Mouse (Mus musculus): ENCODE results near the gene Adamts20. TPM values are rescaled to one million over a fixed set of nuclear protein-coding genes. Genes with fewer than 3 reads are reported as not detected.

The Adamts20 gene
- polyA plus RNA-seq, 1 experiment from 2014 or later = 3.9 TPM

- no peaks in the 10 kb centered on the region for H3K9me3 ChIP-seq (ENCODE audit: control insufficient read depth, low read length)
- no peak overlapping the region for H3K27ac ChIP-seq (ENCODE audit: low read depth)
- H3K27me3 ChIP-seq (replicated peaks; ENCODE audit: control insufficient read depth, insufficient read depth, low read length) = no peaks in the 10 kb centered on the region
- H3K36me3 ChIP-seq (ENCODE audit: control insufficient read depth, insufficient read depth, low read length) = no peaks in the 10 kb centered on the region
- 69% methylated on average over 3 of the region's 3 CpGs for WGBS
- DNase-seq (ENCODE audit: low spot score) (no peak), ATAC-seq (replicated peaks; ENCODE audit: low FRiP score, low TSS enrichment, low read depth) (no peak)
- no peak overlapping the region for H3K4me3 ChIP-seq (ENCODE audit: low read depth, low read length)
- H3K4me1 ChIP-seq (replicated peaks; ENCODE audit: control insufficient read depth, insufficient read depth, low read length) = no peaks in the 10 kb centered on the region
- H3K9ac ChIP-seq (ENCODE audit: low read length) = no peak overlapping the region
- H3K4me2 ChIP-seq (ENCODE audit: low read length) = no peak overlapping the region
These were observed 162.1 kb downstream of the Adamts20 start for GRCm38 (mm10) chr15:94303151-94303550.

GRCm38 (mm10) chr15:94294084-94294483 lies 171.1 kb downstream of the Adamts20 start:
- Histone ChIP-seq H3K9me3 (ENCODE audit: control insufficient read depth, low read length) (no peaks in the 10 kb centered on the region), H3K4me1 (replicated peaks; ENCODE audit: control insufficient read depth, insufficient read depth, low read length) (no peaks in the 10 kb centered on the region), H3K4me3 (ENCODE audit: low read depth, low read length) (no peak overlapping the region), H3K27me3 (replicated peaks; ENCODE audit: control insufficient read depth, insufficient read depth, low read length) (no peaks in the 10 kb centered on the region), H3K9ac (ENCODE audit: low read length) (no peak overlapping the region), H3K36me3 (ENCODE audit: control insufficient read depth, insufficient read depth, low read length) (no peaks in the 10 kb centered on the region), H3K4me2 (ENCODE audit: low read length) (no peak overlapping the region), H3K27ac (ENCODE audit: low read depth) (no peak overlapping the region)
- ATAC-seq (replicated peaks; ENCODE audit: low FRiP score, low TSS enrichment, low read depth) (no peak), DNase-seq (ENCODE audit: low spot score) (no peak)
- WGBS = 54% methylated on average over 4 of the region's 4 CpGs

GRCm38 (mm10) chr15:94288015-94288414 lies 177.2 kb downstream of the Adamts20 start:
- ATAC-seq (replicated peaks; ENCODE audit: low FRiP score, low TSS enrichment, low read depth) (no peak), DNase-seq (ENCODE audit: low spot score) (no peak)
- Histone ChIP-seq H3K36me3 (ENCODE audit: control insufficient read depth, insufficient read depth, low read length) (no peaks in the 10 kb centered on the region), H3K9ac (ENCODE audit: low read length) (no peak overlapping the region), H3K27ac (ENCODE audit: low read depth) (no peak overlapping the region), H3K27me3 (replicated peaks; ENCODE audit: control insufficient read depth, insufficient read depth, low read length) (no peaks in the 10 kb centered on the region), H3K4me2 (ENCODE audit: low read length) (no peak overlapping the region), H3K4me1 (replicated peaks; ENCODE audit: control insufficient read depth, insufficient read depth, low read length) (0 out of 2 replicates have a peak, but pooled peaks cover 3% of the 10 kb centered on the region), H3K4me3 (ENCODE audit: low read depth, low read length) (no peak overlapping the region), H3K9me3 (ENCODE audit: control insufficient read depth, low read length) (no peaks in the 10 kb centered on the region)
- 82% methylated on average over 2 of the region's 2 CpGs for WGBS

- DNase-seq (ENCODE audit: low spot score) (no peak), ATAC-seq (replicated peaks; ENCODE audit: low FRiP score, low TSS enrichment, low read depth) (no peak)
- H3K36me3 ChIP-seq (ENCODE audit: control insufficient read depth, insufficient read depth, low read length) = no peaks in the 10 kb centered on the region
- H3K9ac ChIP-seq (ENCODE audit: low read length) = no peak overlapping the region
- no peaks in the 10 kb centered on the region for H3K9me3 ChIP-seq (ENCODE audit: control insufficient read depth, low read length)
- no peak overlapping the region for H3K4me3 ChIP-seq (ENCODE audit: low read depth, low read length)
- no peaks in the 10 kb centered on the region for H3K27me3 ChIP-seq (replicated peaks; ENCODE audit: control insufficient read depth, insufficient read depth, low read length)
- H3K4me2 ChIP-seq (ENCODE audit: low read length) = no peak overlapping the region
- 0 out of 2 replicates have a peak, but pooled peaks cover 3% of the 10 kb centered on the region for H3K4me1 ChIP-seq (replicated peaks; ENCODE audit: control insufficient read depth, insufficient read depth, low read length)
- WGBS = 75% methylated on average over 3 of the region's 3 CpGs
- H3K27ac ChIP-seq (ENCODE audit: low read depth) = no peak overlapping the region
These were observed 177.7 kb downstream of the Adamts20 start for GRCm38 (mm10) chr15:94287495-94287894.

GRCm38 (mm10) chr15:94276418-94276817 lies 188.8 kb downstream of the Adamts20 start:
- DNase-seq (ENCODE audit: low spot score) (no peak), ATAC-seq (replicated peaks; ENCODE audit: low FRiP score, low TSS enrichment, low read depth) (no peak)
- no peak overlapping the region for H3K27ac ChIP-seq (ENCODE audit: low read depth)
- no peaks in the 10 kb centered on the region for H3K9me3 ChIP-seq (ENCODE audit: control insufficient read depth, low read length)
- 70% methylated on average over 8 of the region's 8 CpGs for WGBS
- H3K9ac ChIP-seq (ENCODE audit: low read length) = no peak overlapping the region
- H3K4me3 ChIP-seq (ENCODE audit: low read depth, low read length) = no peak overlapping the region
- H3K4me2 ChIP-seq (ENCODE audit: low read length) = no peak overlapping the region
- H3K4me1 ChIP-seq (replicated peaks; ENCODE audit: control insufficient read depth, insufficient read depth, low read length) = no peaks in the 10 kb centered on the region
- H3K36me3 ChIP-seq (ENCODE audit: control insufficient read depth, insufficient read depth, low read length) = no peaks in the 10 kb centered on the region
- no peaks in the 10 kb centered on the region for H3K27me3 ChIP-seq (replicated peaks; ENCODE audit: control insufficient read depth, insufficient read depth, low read length)

- Histone ChIP-seq H3K9ac (ENCODE audit: low read length) (no peak overlapping the region), H3K4me2 (ENCODE audit: low read length) (no peak overlapping the region), H3K4me3 (ENCODE audit: low read depth, low read length) (no peak overlapping the region), H3K9me3 (ENCODE audit: control insufficient read depth, low read length) (no peaks in the 10 kb centered on the region), H3K36me3 (ENCODE audit: control insufficient read depth, insufficient read depth, low read length) (no peaks in the 10 kb centered on the region), H3K4me1 (replicated peaks; ENCODE audit: control insufficient read depth, insufficient read depth, low read length) (no peaks in the 10 kb centered on the region), H3K27me3 (replicated peaks; ENCODE audit: control insufficient read depth, insufficient read depth, low read length) (no peaks in the 10 kb centered on the region), H3K27ac (ENCODE audit: low read depth) (no peak overlapping the region)
- no peak for ATAC-seq (replicated peaks; ENCODE audit: low FRiP score, low TSS enrichment, low read depth)
- 28% methylated on average over 10 of the region's 10 CpGs for WGBS
- DNase-seq (ENCODE audit: low spot score) = peak; percentile 97
These were observed 199.6 kb downstream of the Adamts20 start for GRCm38 (mm10) chr15:94265630-94266029.

- 75% methylated on average over 6 of the region's 6 CpGs for WGBS
- Histone ChIP-seq H3K4me3 (ENCODE audit: low read depth, low read length) (no peak overlapping the region), H3K9me3 (ENCODE audit: control insufficient read depth, low read length) (no peaks in the 10 kb centered on the region), H3K36me3 (ENCODE audit: control insufficient read depth, insufficient read depth, low read length) (no peaks in the 10 kb centered on the region), H3K27ac (ENCODE audit: low read depth) (no peak overlapping the region), H3K9ac (ENCODE audit: low read length) (no peak overlapping the region), H3K4me1 (replicated peaks; ENCODE audit: control insufficient read depth, insufficient read depth, low read length) (no peaks in the 10 kb centered on the region), H3K27me3 (replicated peaks; ENCODE audit: control insufficient read depth, insufficient read depth, low read length) (no peaks in the 10 kb centered on the region), H3K4me2 (ENCODE audit: low read length) (no peak overlapping the region)
- DNase-seq (ENCODE audit: low spot score) (no peak), ATAC-seq (replicated peaks; ENCODE audit: low FRiP score, low TSS enrichment, low read depth) (no peak)
These were observed 200.7 kb downstream of the Adamts20 start for GRCm38 (mm10) chr15:94264497-94264879.

- DNase-seq (ENCODE audit: low spot score) (no peak), ATAC-seq (replicated peaks; ENCODE audit: low FRiP score, low TSS enrichment, low read depth) (no peak)
- no peaks in the 10 kb centered on the region for H3K4me1 ChIP-seq (replicated peaks; ENCODE audit: control insufficient read depth, insufficient read depth, low read length)
- H3K27ac ChIP-seq (ENCODE audit: low read depth) = no peak overlapping the region
- no peak overlapping the region for H3K4me3 ChIP-seq (ENCODE audit: low read depth, low read length)
- H3K9me3 ChIP-seq (ENCODE audit: control insufficient read depth, low read length) = no peaks in the 10 kb centered on the region
- no peaks in the 10 kb centered on the region for H3K27me3 ChIP-seq (replicated peaks; ENCODE audit: control insufficient read depth, insufficient read depth, low read length)
- 66% methylated on average over 8 of the region's 8 CpGs for WGBS
- no peaks in the 10 kb centered on the region for H3K36me3 ChIP-seq (ENCODE audit: control insufficient read depth, insufficient read depth, low read length)
- no peak overlapping the region for H3K9ac ChIP-seq (ENCODE audit: low read length)
- no peak overlapping the region for H3K4me2 ChIP-seq (ENCODE audit: low read length)
These were observed 201.2 kb downstream of the Adamts20 start for GRCm38 (mm10) chr15:94263866-94264496.

GRCm38 (mm10) chr15:94263241-94263640 lies 202.0 kb downstream of the Adamts20 start:
- H3K4me2 ChIP-seq (ENCODE audit: low read length) = no peak overlapping the region
- no peaks in the 10 kb centered on the region for H3K9me3 ChIP-seq (ENCODE audit: control insufficient read depth, low read length)
- WGBS = 68% methylated on average over 10 of the region's 10 CpGs
- no peaks in the 10 kb centered on the region for H3K36me3 ChIP-seq (ENCODE audit: control insufficient read depth, insufficient read depth, low read length)
- no peak overlapping the region for H3K9ac ChIP-seq (ENCODE audit: low read length)
- ATAC-seq (replicated peaks; ENCODE audit: low FRiP score, low TSS enrichment, low read depth) (no peak), DNase-seq (ENCODE audit: low spot score) (no peak)
- no peaks in the 10 kb centered on the region for H3K4me1 ChIP-seq (replicated peaks; ENCODE audit: control insufficient read depth, insufficient read depth, low read length)
- H3K27me3 ChIP-seq (replicated peaks; ENCODE audit: control insufficient read depth, insufficient read depth, low read length) = no peaks in the 10 kb centered on the region
- H3K27ac ChIP-seq (ENCODE audit: low read depth) = no peak overlapping the region
- H3K4me3 ChIP-seq (ENCODE audit: low read depth, low read length) = no peak overlapping the region
